Mouse (Mus musculus): ENCODE measurements at regions not wholly inside any gene's neighbourhood (a gene's known extent, or its start where the extent isn't known, plus 50 kb on each side); places are given as distances from the start of the nearest gene placed in this dataset.
"Not testable (repeated sequence)": the region's sequence is repeated elsewhere in the genome, so short reads cannot be mapped to it uniquely, and the experiment has no call there.

DNA sequence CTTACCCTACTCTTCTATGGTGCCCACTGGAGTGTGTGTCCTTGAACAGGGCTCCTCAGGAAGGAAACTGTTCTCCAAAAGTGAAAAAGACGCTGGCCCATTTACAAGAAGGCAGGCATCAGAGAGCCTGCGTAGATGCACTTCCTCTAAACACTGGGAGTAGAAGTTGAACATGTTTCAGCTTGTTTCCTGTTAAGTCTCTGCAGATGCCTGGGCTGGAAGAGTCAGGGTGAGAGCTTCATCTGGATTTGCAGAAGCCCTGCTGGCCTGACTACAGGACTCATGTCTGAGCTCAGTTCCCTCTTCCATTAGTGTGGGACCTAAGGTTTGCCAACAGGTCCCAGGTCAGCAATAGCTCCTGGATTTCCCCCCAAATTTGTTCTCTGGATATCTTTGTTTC is 54.7 kb upstream of the Nlrp1b start:
- intact Hi-C loops (cut with DNase I) = no loop called here
- DNase-seq (ENCODE audit: low spot score in 2 of 2) = no peak

GRCm38 (mm10) chr11:71288243-71288642 is 57.7 kb upstream of the Nlrp1b start:
- intact Hi-C loops (cut with DNase I) = loop anchor here (1.0 to 2.0 kb wide), 2 partner anchors 57 to 136 kb away; partner anchors contain the start of gene Nlrp1b
- DNase-seq (ENCODE audit: low spot score in 2 of 2) = not testable (repeated sequence)

- DNase-seq (ENCODE audit: low spot score in 2 of 2) = no peak
- intact Hi-C loops (cut with DNase I) = loop anchor here (2.0 kb wide), 1 partner anchor 59 kb away; the partner anchor contains the start of gene Nlrp1b
These were observed 59.0 kb upstream of the Nlrp1b start for GRCm38 (mm10) chr11:71289490-71289889.

DNA sequence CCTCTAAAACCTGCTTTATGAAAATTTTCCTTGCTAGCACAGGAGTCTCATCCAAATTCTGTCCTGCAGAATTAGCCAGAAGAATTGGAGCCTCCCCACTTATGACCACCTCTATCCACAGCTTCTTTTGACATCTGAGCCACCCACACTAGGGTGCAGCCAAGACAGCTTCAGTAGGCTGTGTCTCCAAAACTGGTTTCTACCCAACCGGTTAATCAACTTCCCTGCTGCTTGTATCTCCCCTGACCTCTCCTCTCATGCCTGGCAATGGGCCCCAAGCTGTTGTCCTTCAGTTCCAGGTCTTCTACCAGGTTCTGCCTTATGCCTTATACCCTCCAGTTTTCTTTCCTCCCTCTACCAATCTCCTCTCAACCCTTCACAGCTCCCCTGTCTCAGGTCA is 68.9 kb upstream of the Nlrp1b start:
- DNase-seq (ENCODE audit: low spot score in 2 of 2) = no peak
- intact Hi-C loops (cut with DNase I) = no loop called here

DNA sequence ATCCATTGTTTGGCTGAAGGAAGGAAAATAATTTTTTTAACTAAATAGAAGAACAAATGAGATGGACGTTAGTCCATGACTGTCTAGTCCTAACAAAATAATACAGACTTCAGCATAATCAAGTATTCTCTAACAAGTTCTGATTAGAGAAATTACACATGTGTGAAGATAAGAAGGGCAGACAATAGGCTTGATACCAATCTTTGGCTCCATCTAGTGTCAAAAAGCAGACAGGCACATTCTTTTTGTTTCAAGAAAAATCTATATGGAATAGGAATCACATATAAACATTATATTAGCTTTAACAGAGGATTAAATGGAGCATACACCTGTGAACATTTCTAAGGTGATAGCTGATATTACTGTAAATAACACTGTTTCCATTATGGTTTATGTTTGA is 92.9 kb upstream of the Nlrp1b start:
- intact Hi-C loops (cut with DNase I) = no loop called here
- no peak for DNase-seq (ENCODE audit: low spot score in 2 of 2)

GRCm38 (mm10) chr11:71337428-71337827 is 106.9 kb upstream of the Nlrp1b start:
- DNase-seq (ENCODE audit: low spot score in 2 of 2) = no peak
- intact Hi-C loops (cut with DNase I) = no loop called here

GRCm38 (mm10) chr11:71346024-71346423 is 115.5 kb upstream of the Nlrp1b start:
- intact Hi-C loops (cut with DNase I) = loop anchor here (2.0 to 10.0 kb wide), 4 partner anchors 399 to 691 kb away; partner anchors contain the start of genes Aipl1 and Wscd1
- DNase-seq (ENCODE audit: low spot score in 2 of 2) = peak; percentile 25 to 28

GRCm38 (mm10) chr11:71357089-71357488 is 126.6 kb upstream of the Nlrp1b start:
- DNase-seq (ENCODE audit: low spot score in 2 of 2) = no peak
- intact Hi-C loops (cut with DNase I) = loop anchor here (10.0 kb wide), 1 partner anchor 318 kb away; no protein-coding TSS in a partner anchor

DNA sequence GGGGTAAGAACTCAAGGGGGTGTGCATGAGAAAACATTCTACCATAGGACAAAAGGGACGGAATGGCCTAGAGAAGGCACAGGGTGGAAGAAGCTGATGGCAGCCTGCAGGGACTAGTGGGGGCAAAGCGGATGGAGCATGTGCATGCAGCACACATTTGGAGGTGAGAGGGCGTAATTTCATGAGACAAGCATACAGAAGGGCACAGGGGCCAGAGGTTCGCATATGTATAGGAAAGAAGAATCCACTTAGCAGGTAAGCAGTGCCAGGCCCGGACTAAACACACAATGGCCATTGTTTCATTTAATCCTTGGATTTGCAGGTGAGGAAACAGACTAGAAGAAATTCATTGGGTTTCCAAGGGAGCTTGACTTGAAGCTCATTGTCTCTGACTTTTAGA is 130.3 kb upstream of the Nlrp1b start:
- intact Hi-C loops (cut with DNase I) = no loop called here
- no peak for DNase-seq (ENCODE audit: low spot score in 2 of 2)

DNA sequence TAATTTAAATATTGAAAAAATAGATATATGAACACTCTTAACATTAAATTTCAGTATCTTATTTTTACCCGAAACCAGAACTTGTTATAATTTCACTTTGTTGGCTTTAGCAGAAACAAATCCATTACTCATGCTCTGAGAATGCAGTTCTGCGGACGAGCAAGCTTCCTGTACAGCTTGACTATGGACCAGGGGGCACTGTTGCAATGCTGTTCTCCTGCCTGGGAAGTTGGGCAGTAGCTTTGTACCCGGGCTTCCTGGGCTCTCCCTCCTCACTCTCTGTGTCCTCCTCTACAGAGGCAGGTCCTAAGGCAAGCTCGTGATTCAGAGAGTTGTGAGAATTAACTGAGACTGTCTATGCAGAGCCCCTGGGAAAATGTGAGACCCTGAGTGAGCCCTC is 141.3 kb upstream of the Nlrp1b start:
- intact Hi-C loops (cut with DNase I) = no loop called here
- no peak for DNase-seq (ENCODE audit: low spot score in 2 of 2)

DNA sequence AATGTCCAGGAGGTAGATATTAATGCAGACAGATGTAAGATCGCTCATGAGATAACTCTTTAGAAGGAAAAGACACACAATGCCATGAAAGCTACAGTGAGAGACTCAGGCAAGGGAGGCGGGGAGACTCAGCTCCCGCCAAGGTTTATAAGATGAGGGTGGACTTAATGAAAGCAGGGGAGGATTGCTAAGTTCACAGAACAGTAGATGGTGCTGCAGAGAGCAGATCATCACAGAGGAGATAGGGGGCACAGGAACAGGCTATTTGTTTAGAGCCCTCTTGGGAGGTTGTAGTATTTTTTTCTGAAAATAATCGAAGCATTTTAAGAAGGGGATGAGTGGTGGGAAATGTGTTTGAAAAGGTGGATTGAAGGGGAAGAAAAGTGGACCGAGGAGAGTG is 144.6 kb upstream of the Nlrp1b start:
- intact Hi-C loops (cut with DNase I) = no loop called here
- DNase-seq (ENCODE audit: low spot score in 2 of 2) = no peak

GRCm38 (mm10) chr11:71388411-71388810 is 157.9 kb upstream of the Nlrp1b start:
- intact Hi-C loops (cut with DNase I) = no loop called here
- no peak for DNase-seq (ENCODE audit: low spot score in 2 of 2)

DNA sequence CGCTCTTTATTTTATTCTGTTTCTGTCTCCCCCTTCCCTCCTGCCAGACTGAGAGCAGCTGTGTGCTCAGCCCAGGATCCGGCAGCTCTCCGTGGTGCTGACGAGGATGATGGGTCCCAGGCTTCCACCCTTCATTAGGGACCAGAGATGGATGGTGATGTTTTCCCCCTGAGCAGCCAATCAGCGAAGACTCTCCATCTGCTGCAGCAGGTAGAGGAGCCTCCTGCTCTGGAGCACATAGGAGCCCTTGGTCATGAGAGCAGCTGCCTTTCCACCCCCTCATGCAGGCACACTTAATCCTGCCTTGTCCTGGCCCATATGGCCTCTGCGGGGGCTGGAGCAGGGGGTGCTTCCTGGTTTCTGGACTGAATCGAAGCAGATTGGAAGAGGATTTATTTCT is 159.1 kb upstream of the Nlrp1b start:
- intact Hi-C loops (cut with DNase I) = no loop called here
- DNase-seq (ENCODE audit: low spot score in 2 of 2) = peak; percentile 10 to 13

GRCm38 (mm10) chr11:71390151-71390550 is 159.6 kb upstream of the Nlrp1b start:
- intact Hi-C loops (cut with DNase I) = no loop called here
- DNase-seq (ENCODE audit: low spot score in 2 of 2) = no peak

DNA sequence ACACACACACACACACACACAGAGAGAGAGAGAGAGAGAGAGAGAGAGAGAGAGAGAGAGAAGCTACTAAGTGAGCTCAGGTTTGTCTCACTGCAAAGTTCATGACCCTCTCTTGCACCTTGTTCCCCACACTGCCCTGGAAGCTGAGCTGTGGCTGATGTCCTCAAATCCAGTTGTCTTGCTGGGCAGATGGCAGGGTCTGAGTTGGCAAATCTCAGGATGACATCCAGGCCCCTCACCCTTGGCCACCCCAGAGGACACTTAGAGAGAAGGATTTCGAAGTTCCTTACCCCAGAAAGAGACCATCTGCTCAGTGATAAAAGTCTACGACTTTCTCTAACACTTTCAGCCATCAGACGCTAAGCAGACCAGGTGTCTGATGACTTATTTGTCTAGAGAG is 160.1 kb upstream of the Nlrp1b start:
- DNase-seq (ENCODE audit: low spot score in 2 of 2) = no peak
- intact Hi-C loops (cut with DNase I) = no loop called here

DNA sequence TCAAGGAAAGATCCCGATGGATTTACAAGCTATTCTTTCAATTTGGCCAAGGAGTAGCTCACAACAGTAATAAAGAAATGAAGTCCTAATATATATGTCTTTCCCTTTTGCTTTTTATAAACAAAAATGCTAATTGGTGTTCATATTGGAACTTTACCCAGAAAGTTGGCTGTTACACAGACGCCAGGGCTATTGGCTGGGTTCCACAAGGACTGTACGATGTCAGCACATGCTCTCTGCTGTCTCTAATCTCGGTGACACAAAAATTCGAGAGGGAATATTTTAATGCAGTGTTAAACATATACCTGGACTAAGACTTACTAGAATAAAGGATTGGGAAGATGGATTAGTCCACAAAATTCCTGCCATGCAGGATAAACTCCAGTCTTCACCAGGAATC is 162.9 kb upstream of the Nlrp1b start:
- no peak for DNase-seq (ENCODE audit: low spot score in 2 of 2)
- intact Hi-C loops (cut with DNase I) = no loop called here

- intact Hi-C loops (cut with DNase I) = no loop called here
- DNase-seq (ENCODE audit: low spot score in 2 of 2) = no peak
These were observed 164.5 kb upstream of the Nlrp1b start for GRCm38 (mm10) chr11:71395023-71395422.

- DNase-seq (ENCODE audit: low spot score in 2 of 2) = no peak
- intact Hi-C loops (cut with DNase I) = no loop called here
These were observed 165.1 kb upstream of the Nlrp1b start for GRCm38 (mm10) chr11:71395631-71396030.

- intact Hi-C loops (cut with DNase I) = no loop called here
These were observed 169.8 kb upstream of the Nlrp1b start for GRCm38 (mm10) chr11:71400351-71400750.

DNA sequence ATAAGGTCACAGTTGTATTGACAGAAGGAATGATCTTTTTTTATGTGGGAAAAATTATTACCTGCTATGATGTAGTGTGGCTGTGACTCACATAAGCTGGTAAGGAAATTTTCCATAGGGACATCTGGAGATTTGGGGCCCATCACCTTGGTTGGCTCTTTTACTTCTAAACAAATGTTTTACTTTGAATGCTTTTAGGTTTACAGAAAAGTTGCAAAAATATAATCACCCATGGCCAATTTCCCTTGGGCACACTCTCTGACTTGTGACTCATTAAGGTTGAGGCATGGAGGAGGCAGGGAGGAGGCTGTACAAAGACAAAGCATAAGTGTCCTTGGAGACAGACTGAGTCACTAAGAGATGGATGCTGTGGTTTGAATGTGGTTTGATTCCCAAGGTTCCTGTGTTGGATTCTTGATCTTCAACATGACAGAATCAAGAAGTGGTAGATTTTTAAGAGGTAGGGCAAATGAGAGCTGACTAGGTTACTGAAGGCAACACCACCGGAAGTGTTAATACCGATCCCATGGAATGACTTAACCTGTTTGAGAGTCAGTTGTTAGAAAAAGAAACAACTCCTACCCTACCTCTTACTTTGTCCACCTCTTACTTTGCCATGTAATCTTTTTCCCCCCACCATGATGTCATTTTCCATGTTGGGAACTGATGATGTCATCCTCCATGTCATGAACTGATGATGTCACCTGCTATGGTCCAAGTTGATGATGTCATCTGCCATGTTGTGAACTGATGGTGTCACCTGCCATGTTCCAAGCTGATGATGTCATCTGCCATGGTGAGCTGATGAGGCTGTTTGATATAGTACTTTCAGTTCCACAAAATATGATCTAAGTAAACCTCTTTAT is 171.1 kb upstream of the Nlrp1b start:
- intact Hi-C loops (cut with DNase I) = no loop called here
- no peak for DNase-seq (ENCODE audit: low spot score in 2 of 2)

More at GRCm38 (mm10) chr11:71400351-71400750, 169.8 kb upstream of the Nlrp1b start:
- DNase-seq (ENCODE audit: low spot score in 2 of 2) = no peak

GRCm38 (mm10) chr11:71404361-71404760 is 173.8 kb upstream of the Nlrp1b start:
- no peak for DNase-seq (ENCODE audit: low spot score in 2 of 2)
- intact Hi-C loops (cut with DNase I) = no loop called here

Data from left cerebral cortex, postnatal 36 days (tissue).